ENCODE assay signal across 10 mouse cellular contexts in the genomic region with DNA sequence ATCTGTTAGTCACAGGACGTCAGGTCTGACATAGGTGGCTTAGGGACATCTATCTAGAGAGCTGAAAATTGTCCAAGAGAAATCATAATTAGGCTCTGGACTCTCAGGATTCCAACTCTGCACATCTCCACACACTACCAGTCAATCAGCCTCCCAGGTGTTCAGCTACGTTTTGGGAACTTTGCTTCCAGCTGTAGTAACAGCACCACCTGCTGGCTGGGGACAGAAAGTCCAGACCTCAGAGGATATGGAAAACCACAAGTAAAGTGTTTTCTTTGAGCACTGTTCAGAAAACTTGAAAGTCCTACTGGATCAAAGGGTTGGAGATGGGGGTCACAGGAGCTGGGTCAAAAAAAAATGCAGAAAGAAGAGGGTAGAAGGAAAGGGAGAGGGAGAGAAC. TPM values are rescaled to one million over a fixed set of nuclear protein-coding genes. Genes with fewer than 3 reads are reported as not detected.
DNase-seq lines count a peak whose midpoint lies in the region; ATAC-seq and TF ChIP-seq lines count a peak whose summit lies in the region.
"Had no signal": no experiment of that assay in that cellular context is flagged by ENCODE, and none has a peak within 500 bp of the region (broad histone marks: within the 10 kb centered on the region; RNA-seq: fewer than 3 reads in every experiment).

No protein-coding gene starts in this region.

- no peak overlapping the region for H3K9ac ChIP-seq in stomach, postnatal 0 days (ENCODE audit: low read length)

- WGBS in cerebellum, adult 2 months = 18% methylated on average over 2 of the region's 2 CpGs
- WGBS in lung, adult 2 months = 23% methylated on average over 2 of the region's 2 CpGs
- 17% methylated on average over 2 of the region's 2 CpGs for WGBS in stomach, postnatal 0 days

- TF ChIP-seq CTCF in cerebellum, adult 2 months (IDR thresholded peaks at IDR 0.05; ENCODE audit: borderline replicate concordance, insufficient read depth, low read depth, low read length) = peak; percentile 46; the same call in 1 of the 2 replicates
- TF ChIP-seq CTCF in lung, adult 2 months (IDR thresholded peaks at IDR 0.05; ENCODE audit: insufficient read depth, low read length) = peak; percentile 60
- TF ChIP-seq CTCF in stomach, postnatal 0 days (IDR thresholded peaks at IDR 0.05; ENCODE audit: low read depth) = peak; percentile 76

- H3K4me1 ChIP-seq in cerebellum, adult 2 months (ENCODE audit: control insufficient read depth, insufficient read depth, low read length) = no peaks in the 10 kb centered on the region
- no peaks in the 10 kb centered on the region for H3K4me1 ChIP-seq in lung, adult 2 months (ENCODE audit: control insufficient read depth, insufficient read depth, low read length)
- H3K4me1 ChIP-seq in stomach, postnatal 0 days (replicated peaks; ENCODE audit: control insufficient read depth, insufficient read depth) = no peaks in the 10 kb centered on the region
- H3K4me1 ChIP-seq: megakaryocyte, embryonic 14.5 days had no signal

- no peak overlapping the region for H3K4me3 ChIP-seq in cerebellum, adult 2 months (replicated peaks; ENCODE audit: insufficient read depth, low read depth, low read length)
- H3K4me3 ChIP-seq in lung, adult 2 months (replicated peaks; ENCODE audit: extremely low read depth, low read depth, low read length) = no peak overlapping the region
- H3K4me3 ChIP-seq in stomach, postnatal 0 days (ENCODE audit: low read depth, low read length) = no peak overlapping the region
- H3K4me3 ChIP-seq: megakaryocyte, embryonic 14.5 days had no signal

- ATAC-seq in cerebellum, adult (ENCODE audit: insufficient number of reproducible peaks, low FRiP score, low TSS enrichment) = no peak
- no peak for ATAC-seq in stomach, postnatal 0 days (ENCODE audit: low FRiP score, low TSS enrichment)

- H3K9me3 ChIP-seq in stomach, postnatal 0 days (ENCODE audit: control insufficient read depth, low read length) = no peaks in the 10 kb centered on the region
- H3K9me3 ChIP-seq: megakaryocyte, embryonic 14.5 days had no signal

- intact Hi-C loops in left cerebral cortex, postnatal 4 days (cut with DNase I) = no loop called here
- intact Hi-C loops in left cerebral cortex, postnatal 36 days (cut with DNase I) = loop anchor here (2.0 kb wide), 1 partner anchor 68 kb away; no protein-coding TSS in a partner anchor

- H3K27me3 ChIP-seq in cerebellum, adult 2 months (ENCODE audit: control insufficient read depth, insufficient read depth, low read length) = no peaks in the 10 kb centered on the region
- no peaks in the 10 kb centered on the region for H3K27me3 ChIP-seq in stomach, postnatal 0 days (ENCODE audit: control insufficient read depth, insufficient read depth, low read length)

- peak in 1 of 2 experiments; percentile 31 for DNase-seq in cerebellum, adult 2 months
- DNase-seq in left cerebral cortex, postnatal 4 days = peak; percentile 16
- no peak for DNase-seq in left cerebral cortex, postnatal 36 days (ENCODE audit: low spot score in 2 of 2)
- DNase-seq in ZHBTc4 (ENCODE audit: low read depth, low spot score) = peak; percentile 59
- DNase-seq in forelimb bud, embryonic 11.5 days (ENCODE audit: low read depth, low spot score) = peak; percentile 14
- peak; percentile 18 for DNase-seq in lung, adult 2 months
- DNase-seq in stomach, postnatal 0 days (ENCODE audit: low spot score) = peak; percentile 41

- H3K4me2 ChIP-seq in stomach, postnatal 0 days (replicated peaks; ENCODE audit: low read depth) = no peak overlapping the region

- H3K27ac ChIP-seq in cerebellum, adult 2 months (ENCODE audit: insufficient read depth, low read length) = no peak overlapping the region
- H3K27ac ChIP-seq in stomach, postnatal 0 days (replicated peaks) = no peak overlapping the region

- H3K36me3 ChIP-seq in stomach, postnatal 0 days (ENCODE audit: control insufficient read depth, insufficient read depth, low read length) = no peaks in the 10 kb centered on the region

- TF ChIP-seq EP300 in stomach, postnatal 0 days (optimal IDR thresholded peaks at IDR 0.05) = no peak

- TF ChIP-seq POLR2A in cerebellum, adult 2 months (IDR thresholded peaks at IDR 0.05; ENCODE audit: borderline replicate concordance, insufficient read depth, low read length) = no peak
- no peak for TF ChIP-seq POLR2A in lung, adult 2 months (IDR thresholded peaks at IDR 0.05; ENCODE audit: borderline replicate concordance, extremely low read depth, low read depth, low read length)

RNA-seq across cellular contexts. Expression of gene Prkx, which starts 12.5 kb away (rescaled TPM):
- polyA plus RNA-seq in cerebellum, adult 2 months (2012; rRNA removed) = 10.1 and 10.2 TPM in 2 replicates
- total RNA-seq in left cerebral cortex, postnatal 4 days (2021) = 10 to 100 TPM; 20.2 to 24.8 TPM
- 10 to 100 TPM in 1 of 2 experiments, 1 to 10 TPM in 1; 8.5 to 10.1 TPM for total RNA-seq in left cerebral cortex, postnatal 36 days (2021)
- polyA plus RNA-seq in lung, adult 2 months (2012; rRNA removed) = 15.0 and 21.8 TPM in 2 replicates
- 11.9 and 12.6 TPM in 2 replicates for polyA plus RNA-seq in stomach, postnatal 0 days (2015; fragmentation: Nextera tagmentation; extraction: Ambion mirVana)

RNA-seq across cellular contexts. Expression of gene Pbsn, which starts 44.8 kb away (rescaled TPM):
- polyA plus RNA-seq in cerebellum, adult 2 months (2012; rRNA removed) = not detected in 2 replicates
- not detected for total RNA-seq in left cerebral cortex, postnatal 4 days (2021)
- not detected for total RNA-seq in left cerebral cortex, postnatal 36 days (2021)
- polyA plus RNA-seq in lung, adult 2 months (2012; rRNA removed) = not detected in 2 replicates
- polyA plus RNA-seq in stomach, postnatal 0 days (2015; fragmentation: Nextera tagmentation; extraction: Ambion mirVana) = not detected in 2 replicates
- total RNA-seq: gastrocnemius, postnatal 36 days had no signal

RNA-seq across cellular contexts. Expression of gene Gm14744, which starts 56.0 kb away (rescaled TPM):
- not detected in 2 replicates for polyA plus RNA-seq in cerebellum, adult 2 months (2012; rRNA removed)
- total RNA-seq in left cerebral cortex, postnatal 4 days (2021) = not detected
- not detected for total RNA-seq in left cerebral cortex, postnatal 36 days (2021)
- polyA plus RNA-seq in lung, adult 2 months (2012; rRNA removed) = not detected in 2 replicates
- polyA plus RNA-seq in stomach, postnatal 0 days (2015; fragmentation: Nextera tagmentation; extraction: Ambion mirVana) = not detected in 2 replicates
- total RNA-seq: gastrocnemius, postnatal 36 days had no signal

Comparison
In these comparisons a context has a peak if more than half of its experiments do, and no peak if none do; other contexts are left out.
1. DNase-seq: peak in left cerebral cortex, postnatal 4 days (single experiment), ZHBTc4 (single experiment), forelimb bud, embryonic 11.5 days (single experiment), lung, adult 2 months (single experiment) and stomach, postnatal 0 days (single experiment); none in left cerebral cortex, postnatal 36 days (0 of 2).
2. Peak in every context shown above with its lines, with median percentiles within 50 percentile points of each other: CTCF ChIP-seq.